Mouse (Mus musculus) mature B cell (primary cell): ENCODE results near the gene Rps7.

Source experiments
- in situ Hi-C: fragments of 300-500 bp; cut with MboI; formaldehyde crosslinking; loops from 2 replicates; pipeline ENCODE4 v1.14.3; 2019

Gene Rps7

DNA sequence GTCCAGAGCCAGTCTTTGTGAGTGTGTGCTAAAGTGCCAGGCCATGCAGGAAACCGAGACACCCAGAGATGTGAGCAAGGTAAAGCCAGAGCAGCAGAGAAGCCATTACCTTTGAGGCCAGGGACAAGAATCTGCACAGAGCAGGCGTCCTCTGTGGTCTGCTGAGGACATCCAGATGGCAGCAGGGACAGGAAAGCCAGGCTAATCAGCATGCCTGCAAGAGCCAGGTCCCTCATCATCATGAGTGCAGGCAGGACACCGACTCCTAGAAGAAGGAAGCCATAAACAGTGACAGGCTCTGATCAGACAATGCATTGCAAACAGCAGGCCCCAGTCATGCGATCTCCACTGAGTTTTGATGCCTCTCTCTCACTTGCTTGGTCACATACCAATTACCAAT lies 18.5 kb downstream of the Rps7 start:
- in situ Hi-C loops: no loop called here

DNA sequence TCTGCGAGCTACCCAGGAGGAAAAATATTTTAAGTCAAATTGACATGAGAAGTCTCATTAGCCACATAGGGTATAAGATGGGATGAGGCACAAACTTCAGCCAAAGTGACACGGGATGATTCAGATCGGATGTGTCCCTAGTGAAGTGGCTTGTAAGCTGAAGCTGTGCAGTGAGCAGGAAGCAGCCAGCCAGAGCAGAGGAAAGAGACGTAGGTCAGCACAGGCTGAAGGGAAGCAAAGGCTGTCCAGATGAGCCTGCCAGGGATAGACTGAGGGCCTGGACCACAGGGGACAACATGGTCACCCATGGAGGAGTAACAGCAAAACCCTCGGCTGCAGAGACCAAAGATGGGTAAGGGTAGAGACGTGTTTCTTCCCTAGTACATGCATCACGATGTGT lies 21.4 kb downstream of the Rps7 start:
- in situ Hi-C loops: no loop called here

DNA sequence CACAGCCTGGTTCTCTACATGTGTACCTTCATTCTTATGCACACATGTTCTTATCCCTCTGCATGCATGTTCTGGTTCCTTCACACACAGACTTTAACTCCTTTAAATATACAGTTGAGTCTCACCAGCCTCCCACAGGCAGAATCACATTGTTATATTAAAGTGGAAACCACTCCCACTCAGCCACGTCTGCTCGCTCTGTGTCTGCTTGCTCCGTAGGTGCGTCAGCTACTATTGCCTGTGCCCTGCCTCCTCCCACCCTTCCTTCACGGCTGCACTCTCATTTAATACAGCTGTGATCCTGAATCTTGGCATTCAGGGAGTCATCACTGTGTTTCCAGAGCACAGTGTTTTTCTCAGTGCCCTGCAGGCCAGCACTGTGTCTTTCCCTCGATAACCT lies 23.4 kb downstream of the Rps7 start:
- in situ Hi-C loops: no loop called here

DNA sequence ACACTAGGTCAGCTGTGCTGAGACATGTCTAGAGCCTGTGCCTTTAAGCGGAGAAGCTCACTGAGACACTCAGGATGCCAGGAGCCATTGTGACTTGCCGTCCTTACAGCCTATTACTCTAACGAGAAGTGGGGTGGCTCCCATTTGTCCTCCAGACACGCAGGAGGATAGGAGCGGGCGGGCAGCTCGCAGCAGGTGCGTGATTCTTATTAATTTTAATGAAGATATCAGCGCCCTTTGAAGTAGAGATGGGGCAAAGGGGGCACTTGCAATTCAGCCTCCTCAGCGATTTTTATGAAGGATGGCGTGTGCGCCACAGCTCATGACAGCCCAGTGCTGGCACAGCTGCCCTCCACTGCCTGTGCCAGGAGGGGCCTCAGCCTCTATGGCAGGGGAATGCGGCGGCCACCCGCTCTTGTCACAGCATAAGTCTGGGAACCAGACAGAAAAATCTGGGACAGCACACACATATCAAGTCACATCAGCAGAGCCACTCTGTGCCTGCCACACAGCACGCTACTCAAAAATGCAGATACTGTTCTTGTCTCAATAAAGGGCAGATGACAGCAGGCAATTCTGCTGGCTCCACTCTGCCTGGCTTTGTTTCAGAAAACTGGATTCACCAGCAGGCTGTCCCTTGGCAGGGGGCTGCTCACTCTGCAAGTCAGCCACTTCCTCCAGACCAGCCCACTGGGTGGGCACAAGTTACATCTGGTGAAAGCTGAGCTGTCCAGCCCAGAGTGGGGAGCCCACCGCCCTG lies 28.0 kb downstream of the Rps7 start:
- in situ Hi-C loops: no loop called here

DNA sequence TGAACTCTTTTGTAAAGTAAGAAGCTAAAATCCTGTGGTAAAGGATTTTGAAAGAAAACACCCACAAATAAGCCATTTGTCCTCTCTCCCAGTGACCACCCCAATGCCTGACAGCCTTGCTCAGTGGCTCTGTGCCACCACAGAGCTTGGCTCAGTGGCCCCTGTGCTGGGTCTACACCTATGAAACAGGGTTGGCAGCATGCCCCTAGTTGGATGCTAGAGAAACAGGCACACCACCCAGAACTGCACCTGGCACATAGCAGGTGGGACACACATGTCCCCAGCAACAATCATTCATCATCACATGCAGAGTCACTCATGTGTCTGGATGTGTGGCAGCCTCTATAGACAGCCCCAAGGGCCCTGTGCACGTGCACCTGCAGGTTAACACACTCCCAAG lies 32.3 kb downstream of the Rps7 start:
- in situ Hi-C loops: no loop called here

DNA sequence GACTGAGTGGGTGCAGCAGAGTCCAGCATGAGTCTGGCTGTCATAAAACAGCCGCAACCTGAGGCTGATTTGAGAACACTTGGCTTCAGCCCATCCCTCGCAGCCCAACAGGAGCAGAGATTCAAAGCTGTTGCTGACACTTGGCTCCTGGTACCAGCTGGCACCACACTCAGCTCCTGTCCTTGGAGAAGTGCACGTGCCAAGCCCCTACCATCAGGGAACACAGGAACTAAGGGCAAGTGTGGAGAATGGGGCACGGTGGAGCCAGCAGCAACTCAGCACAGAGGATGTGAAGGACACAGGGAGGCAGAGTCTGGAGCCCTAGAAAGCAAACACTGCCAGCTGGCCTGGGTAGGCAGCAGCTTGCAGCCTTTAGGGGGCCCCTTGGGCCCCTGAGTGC lies 33.5 kb downstream of the Rps7 start:
- in situ Hi-C loops: no loop called here

DNA sequence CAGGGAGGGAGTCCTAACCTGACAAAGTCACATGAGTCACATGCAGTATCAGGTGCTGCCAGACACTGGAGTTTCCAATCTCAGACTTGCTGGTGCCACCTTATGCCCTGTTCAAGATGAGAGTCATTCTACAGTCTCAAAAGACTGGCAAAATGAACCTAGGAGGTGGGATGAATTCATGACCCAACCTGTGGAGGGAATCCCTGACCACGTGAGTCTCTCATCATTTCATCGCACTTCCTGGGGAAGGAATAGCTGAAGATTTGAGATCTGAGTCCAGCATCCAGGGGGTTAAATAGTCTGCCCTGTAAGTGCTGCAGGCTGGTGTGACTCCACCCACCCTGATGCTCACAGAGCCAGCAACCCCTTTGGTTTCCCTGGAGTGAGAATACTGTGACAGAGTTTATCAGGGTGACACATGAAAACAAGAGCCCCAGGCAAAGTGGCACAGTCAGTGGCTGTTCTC lies 37.2 kb downstream of the Rps7 start:
- in situ Hi-C loops: no loop called here

DNA sequence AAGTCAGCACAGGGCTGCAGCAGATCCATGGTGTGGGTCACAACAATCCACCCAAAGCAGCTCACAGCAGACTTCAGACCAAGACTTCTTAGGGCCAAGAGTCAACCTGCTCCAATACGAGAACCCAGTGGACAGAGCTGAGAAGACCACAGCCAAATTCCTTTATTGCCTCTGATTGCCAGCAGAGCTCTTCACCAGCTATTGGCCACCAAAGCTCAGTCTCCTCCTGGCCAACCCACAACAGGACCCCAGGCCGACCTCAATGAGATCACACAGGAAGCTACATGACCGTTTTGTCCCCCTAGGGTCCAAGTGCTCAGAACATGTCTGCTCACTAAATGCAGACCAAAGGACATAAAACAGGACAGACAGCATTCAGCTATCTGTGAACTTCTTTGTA lies 37.6 kb downstream of the Rps7 start:
- in situ Hi-C loops: no loop called here

DNA sequence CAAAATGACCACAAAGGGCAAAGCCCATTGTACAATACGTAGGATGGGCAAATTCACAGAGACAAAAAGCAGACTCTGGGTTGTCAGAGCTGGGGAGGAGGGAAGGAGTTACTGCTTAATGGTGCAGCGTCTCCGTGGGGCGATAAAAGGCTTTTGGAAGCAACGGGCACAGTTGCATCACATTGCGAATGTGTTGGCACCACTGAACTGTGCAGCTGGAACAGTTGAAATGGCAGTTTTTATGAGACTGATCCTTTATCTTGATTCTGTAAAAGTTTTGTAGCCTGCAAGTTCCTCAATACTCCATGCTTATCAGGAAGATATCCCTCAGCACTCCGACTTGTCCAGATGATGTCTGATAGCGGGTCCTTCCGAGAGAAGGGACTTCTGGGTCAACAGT lies 38.1 kb downstream of the Rps7 start:
- in situ Hi-C loops: no loop called here

DNA sequence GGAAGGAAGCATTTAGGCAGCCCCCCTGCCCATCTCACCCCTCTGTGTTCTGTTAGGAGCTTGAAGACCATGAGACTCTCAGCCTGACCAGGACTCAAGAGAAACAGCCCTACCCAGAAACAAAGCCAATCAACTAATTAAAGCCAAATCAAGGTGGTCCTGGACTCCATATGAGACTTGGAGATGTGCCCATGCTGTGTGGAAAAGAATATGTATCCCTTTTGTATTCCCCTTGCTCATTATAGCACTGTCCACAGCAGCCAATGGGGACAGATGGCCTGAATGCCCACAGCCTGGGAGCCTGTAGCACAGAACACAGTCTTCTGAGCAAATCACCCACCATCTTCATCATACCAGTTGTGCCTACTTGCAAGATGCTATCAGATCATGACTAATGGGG lies 38.9 kb downstream of the Rps7 start:
- in situ Hi-C loops: no loop called here

DNA sequence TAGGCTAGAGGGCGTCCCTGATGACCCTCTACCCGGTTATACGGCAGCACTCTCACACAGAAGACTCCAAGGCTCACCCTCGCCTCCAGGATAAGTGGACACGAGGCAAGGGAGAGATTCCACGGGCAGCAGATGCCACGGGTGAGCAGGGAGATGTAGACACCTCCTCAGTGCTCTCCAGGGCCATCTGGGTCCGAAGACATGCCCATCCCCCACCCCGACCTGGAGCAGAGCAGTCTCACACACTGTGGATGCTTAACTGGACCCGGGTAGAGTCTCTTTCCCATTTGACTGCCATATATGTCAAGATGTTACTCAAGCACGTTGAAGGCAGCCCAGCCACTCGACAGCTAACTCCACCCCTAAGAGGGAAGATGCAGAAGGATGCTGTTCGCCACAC lies 45.3 kb downstream of the Rps7 start:
- in situ Hi-C loops: no loop called here

DNA sequence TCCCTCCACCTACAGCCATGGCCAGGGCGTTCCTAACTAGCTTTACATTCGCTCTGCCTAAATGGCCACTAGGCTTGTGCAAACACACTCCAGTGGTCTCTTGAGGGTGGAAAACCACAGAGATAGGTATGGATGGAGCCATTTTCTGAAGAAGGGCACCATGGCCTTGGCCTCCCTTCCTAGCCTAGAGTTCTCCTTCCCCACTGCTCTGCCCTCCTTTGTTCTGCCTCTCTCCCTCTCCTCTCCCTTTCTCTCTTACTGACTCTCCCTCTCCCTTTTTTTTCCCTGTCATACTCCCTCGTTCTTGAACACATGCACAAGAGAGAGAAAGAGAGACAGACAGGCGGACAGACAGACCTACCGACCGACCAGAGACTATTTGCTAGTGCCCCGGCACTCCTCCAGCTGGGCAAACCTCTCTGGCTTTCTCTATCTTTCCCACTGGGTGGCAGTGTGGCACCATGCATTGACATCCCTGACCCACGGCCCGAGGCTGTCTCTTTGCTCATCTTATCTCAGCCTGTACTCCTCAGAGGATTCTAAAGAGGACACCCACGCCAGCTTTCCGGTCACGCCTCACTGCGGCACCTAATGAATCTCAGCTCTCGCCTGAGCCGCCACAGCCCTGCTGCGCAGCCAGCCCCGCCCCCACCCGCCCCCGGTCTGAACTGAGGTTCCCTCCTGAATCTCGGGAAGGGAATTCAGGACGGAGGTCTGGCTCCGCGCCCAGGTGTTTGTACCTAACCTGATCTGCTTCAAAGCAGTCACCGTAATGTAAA lies 46.5 kb downstream of the Rps7 start:
- in situ Hi-C loops: no loop called here

DNA sequence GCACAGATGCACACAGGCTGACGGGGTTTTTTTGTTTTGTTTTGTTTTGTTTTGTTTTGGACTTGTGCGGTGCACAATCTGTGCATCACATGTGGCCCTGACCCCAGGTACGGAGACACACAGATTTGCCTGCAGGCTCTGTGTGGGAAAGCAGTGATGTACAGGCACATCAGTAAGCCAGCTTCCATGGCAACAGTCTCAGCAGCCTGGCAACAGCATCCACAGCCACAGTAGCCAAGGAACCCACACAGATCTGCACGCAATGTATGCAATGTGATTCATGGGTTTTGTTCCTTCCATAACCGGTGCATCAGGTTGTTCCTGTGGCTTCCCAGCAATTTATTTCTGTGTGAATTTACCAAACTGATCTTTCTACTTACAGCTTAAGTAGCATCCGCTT lies 47.8 kb downstream of the Rps7 start:
- in situ Hi-C loops: no loop called here

DNA sequence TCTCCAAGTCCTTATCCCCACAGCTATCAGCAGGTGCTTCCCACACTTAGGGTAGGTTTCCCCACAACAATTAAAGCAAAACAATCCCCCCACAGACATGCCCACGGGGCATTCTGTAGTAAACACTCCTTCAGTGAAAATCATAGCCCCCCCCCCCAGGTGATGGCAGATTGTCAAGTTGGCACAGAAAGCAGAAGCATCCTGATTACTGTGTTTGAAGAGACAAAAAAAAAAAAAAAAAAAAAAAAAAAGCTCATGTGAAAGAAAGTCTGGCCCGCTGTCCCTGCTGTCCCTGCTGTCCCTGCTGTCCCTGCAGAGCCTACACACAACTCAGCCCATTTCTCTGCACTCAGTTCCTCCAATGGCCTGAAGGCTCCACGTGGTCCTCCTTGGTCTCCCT lies 51.7 kb downstream of the Rps7 start:
- in situ Hi-C loops: no loop called here

DNA sequence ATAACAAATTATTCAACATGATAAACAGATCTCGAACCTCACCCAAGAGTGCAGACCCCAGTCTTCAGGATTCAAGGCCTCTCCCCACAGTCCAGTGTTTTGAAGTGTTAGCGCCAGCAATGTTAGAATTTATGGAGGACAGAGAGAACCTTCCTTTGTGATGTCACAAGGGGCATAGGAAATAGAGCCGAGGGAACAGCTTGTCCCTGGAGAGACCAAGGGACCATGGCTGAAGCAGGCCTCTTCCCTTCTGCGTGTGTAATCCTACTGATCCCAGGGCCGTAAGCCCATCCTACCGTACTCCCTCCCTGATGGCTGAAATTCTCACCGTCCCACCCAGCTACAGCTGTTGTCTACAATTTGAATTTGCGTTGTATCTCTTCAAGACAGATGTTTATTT lies 53.3 kb downstream of the Rps7 start, which contains the start of gene Allc:
Gene Allc (minus strand): TSS at position 101 of the 400 bp plus-strand sequence.
- in situ Hi-C loops: no loop called here
